Mouse (Mus musculus): Measurements from ENCODE around the gene Traf4.
A peak's percentile ranks its signal among the peaks of the same experiment; 100 is the strongest.
"Not testable (repeated sequence)": the region's sequence is repeated elsewhere in the genome, so short reads cannot be mapped to it uniquely, and the experiment has no call there.

Traf4 gene

GRCm38 (mm10) chr11:78146168-78146567, 19.2 kb downstream of the Traf4 start:
- no peak for DNase-seq (ENCODE audit: extremely low spot score, low read depth, low spot score)

GRCm38 (mm10) chr11:78143520-78143919, 21.9 kb downstream of the Traf4 start:
- DNase-seq (ENCODE audit: extremely low spot score, low read depth, low spot score): no peak

GRCm38 (mm10) chr11:78140665-78141064, 24.7 kb downstream of the Traf4 start:
- DNase-seq (ENCODE audit: extremely low spot score, low read depth, low spot score): no peak

- no peak for DNase-seq (ENCODE audit: extremely low spot score, low read depth, low spot score)
Observed at GRCm38 (mm10) chr11:78138023-78138422, 27.4 kb downstream of the Traf4 start.

GRCm38 (mm10) chr11:78137584-78137983, 27.8 kb downstream of the Traf4 start:
- no peak for DNase-seq (ENCODE audit: extremely low spot score, low read depth, low spot score)

GRCm38 (mm10) chr11:78136132-78136531, 29.3 kb downstream of the Traf4 start:
- DNase-seq (ENCODE audit: extremely low spot score, low read depth, low spot score): no peak

GRCm38 (mm10) chr11:78135314-78135713, 30.1 kb downstream of the Traf4 start:
- DNase-seq (ENCODE audit: extremely low spot score, low read depth, low spot score): not testable (repeated sequence)

- DNase-seq (ENCODE audit: extremely low spot score, low read depth, low spot score): no peak
Observed at GRCm38 (mm10) chr11:78134344-78134743, 31.0 kb downstream of the Traf4 start.

GRCm38 (mm10) chr11:78133915-78134314, 31.5 kb downstream of the Traf4 start:
- no peak for DNase-seq (ENCODE audit: extremely low spot score, low read depth, low spot score)

GRCm38 (mm10) chr11:78129458-78129857, 35.9 kb downstream of the Traf4 start:
- no peak for DNase-seq (ENCODE audit: extremely low spot score, low read depth, low spot score)

- no peak for DNase-seq (ENCODE audit: extremely low spot score, low read depth, low spot score)
Observed at GRCm38 (mm10) chr11:78126739-78127138, 38.6 kb downstream of the Traf4 start.

- DNase-seq (ENCODE audit: extremely low spot score, low read depth, low spot score): no peak
Observed at GRCm38 (mm10) chr11:78125691-78126090, 39.7 kb downstream of the Traf4 start.

GRCm38 (mm10) chr11:78123782-78124181, 41.6 kb downstream of the Traf4 start:
- DNase-seq (ENCODE audit: extremely low spot score, low read depth, low spot score): no peak

- DNase-seq (ENCODE audit: extremely low spot score, low read depth, low spot score): no peak
Observed at GRCm38 (mm10) chr11:78122815-78123214, 42.6 kb downstream of the Traf4 start.

GRCm38 (mm10) chr11:78121176-78121575, 44.2 kb downstream of the Traf4 start:
- no peak for DNase-seq (ENCODE audit: extremely low spot score, low read depth, low spot score)

- DNase-seq (ENCODE audit: extremely low spot score, low read depth, low spot score): no peak
Observed at GRCm38 (mm10) chr11:78119898-78120297, 45.5 kb downstream of the Traf4 start.

- DNase-seq (ENCODE audit: extremely low spot score, low read depth, low spot score): no peak
Observed at GRCm38 (mm10) chr11:78118467-78118866, 46.9 kb downstream of the Traf4 start.

GRCm38 (mm10) chr11:78116146-78116410, 49.3 kb downstream of the Traf4 start:
- no peak for DNase-seq (ENCODE audit: extremely low spot score, low read depth, low spot score)

- peak; percentile 81 for DNase-seq (ENCODE audit: extremely low spot score, low read depth, low spot score)
Observed at GRCm38 (mm10) chr11:78115367-78116145, 49.8 kb downstream of the Traf4 start.

GRCm38 (mm10) chr11:78114676-78115366, 50.6 kb downstream of the Traf4 start:
- DNase-seq (ENCODE audit: extremely low spot score, low read depth, low spot score): no peak

- DNase-seq (ENCODE audit: extremely low spot score, low read depth, low spot score): no peak
Observed at GRCm38 (mm10) chr11:78113616-78114015, 51.8 kb downstream of the Traf4 start.
